Mouse (Mus musculus) MEL-GATA-1-ER (cell line): Measurements from ENCODE around the gene Dnajc1.

Experiments used
- DNase-seq: peaks from one replicate; pipeline ENCODE4 v3.0.0-alpha.2; 2012; ENCODE audit warnings: low read depth; ENCODE audit errors: extremely low read depth

Gene Dnajc1

DNA sequence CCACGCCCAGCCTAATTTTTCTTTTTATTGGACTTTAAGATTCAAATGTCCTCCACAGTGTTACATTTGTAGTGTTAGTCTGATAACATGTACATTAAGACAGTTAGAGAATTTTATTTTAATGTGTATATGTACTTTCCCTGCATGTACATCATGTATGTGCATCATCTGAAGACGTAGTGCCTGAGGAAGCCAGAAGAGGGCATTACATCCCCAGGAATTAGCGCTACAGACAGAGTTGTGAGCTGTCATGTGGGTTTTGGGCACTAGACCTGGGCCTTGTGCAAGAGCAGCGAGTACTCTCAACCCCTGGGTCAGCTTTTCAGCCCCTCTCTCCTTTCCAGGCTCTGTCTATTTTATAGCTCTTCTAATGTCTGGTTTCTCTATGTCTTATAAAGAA, 189.7 kb downstream of the Dnajc1 start:
- no peak for DNase-seq

DNA sequence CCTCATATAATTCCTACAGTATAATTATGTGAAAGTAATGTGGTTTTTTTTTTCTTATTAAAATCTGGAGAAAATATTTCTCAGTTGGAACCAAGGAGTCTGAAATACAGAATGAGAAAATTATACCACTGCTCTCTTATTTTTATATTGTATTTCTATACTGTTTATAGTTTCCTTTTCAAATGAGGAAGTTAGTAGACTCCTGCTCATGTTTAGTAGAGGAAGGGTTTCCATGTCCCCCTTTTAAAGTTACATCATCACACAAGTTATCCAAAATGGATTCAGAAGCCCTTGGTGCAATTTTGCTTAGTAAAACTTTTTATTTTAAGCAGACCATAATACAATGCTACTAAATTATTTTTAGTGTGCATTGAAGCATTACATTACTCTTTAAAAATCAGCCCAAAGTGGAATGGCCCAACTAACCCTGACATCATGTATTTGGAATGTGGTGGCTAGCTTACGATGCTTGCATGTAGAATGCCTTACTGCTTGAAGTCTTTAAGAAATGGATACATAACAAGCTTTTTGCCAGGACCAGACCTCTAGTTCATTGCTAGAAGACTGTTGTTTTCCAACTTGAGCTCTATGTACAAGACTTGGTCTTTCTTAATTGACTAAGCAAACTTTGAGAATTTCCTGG, 190.7 kb downstream of the Dnajc1 start:
- DNase-seq: no peak

DNA sequence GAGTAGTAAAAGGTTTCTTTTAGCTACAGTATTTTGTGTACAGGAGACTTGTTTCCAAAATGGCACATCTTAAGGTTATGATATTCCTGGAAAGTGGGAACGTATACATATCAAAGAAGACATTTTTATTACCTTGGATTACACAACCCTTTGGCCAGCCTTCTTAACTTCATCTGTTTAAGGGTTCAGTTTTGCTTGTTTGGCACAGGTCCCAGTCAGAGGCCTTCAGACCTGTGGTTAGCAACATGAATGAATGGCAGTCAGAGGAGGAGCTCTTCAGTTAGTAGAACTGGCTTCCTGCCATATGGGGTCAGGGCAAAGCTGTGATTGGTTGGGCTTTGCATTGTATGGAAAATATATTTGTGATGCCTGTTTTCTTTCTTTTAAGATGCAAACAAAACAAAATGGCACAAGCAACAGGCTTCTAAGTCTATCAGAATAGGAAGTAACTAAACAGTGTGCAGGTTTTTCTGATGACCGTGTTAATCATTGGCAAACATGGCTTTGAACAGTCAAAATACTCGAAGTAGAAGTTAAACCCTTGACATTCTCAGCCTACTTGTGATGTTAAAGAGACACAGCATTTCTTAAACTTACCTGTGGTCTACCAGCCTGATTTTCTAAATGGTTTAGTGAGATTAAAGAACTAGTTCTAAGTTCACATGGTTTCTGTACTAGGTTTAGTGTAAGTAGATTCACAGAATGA, 196.8 kb downstream of the Dnajc1 start:
- peak; percentile 16 for DNase-seq

DNA sequence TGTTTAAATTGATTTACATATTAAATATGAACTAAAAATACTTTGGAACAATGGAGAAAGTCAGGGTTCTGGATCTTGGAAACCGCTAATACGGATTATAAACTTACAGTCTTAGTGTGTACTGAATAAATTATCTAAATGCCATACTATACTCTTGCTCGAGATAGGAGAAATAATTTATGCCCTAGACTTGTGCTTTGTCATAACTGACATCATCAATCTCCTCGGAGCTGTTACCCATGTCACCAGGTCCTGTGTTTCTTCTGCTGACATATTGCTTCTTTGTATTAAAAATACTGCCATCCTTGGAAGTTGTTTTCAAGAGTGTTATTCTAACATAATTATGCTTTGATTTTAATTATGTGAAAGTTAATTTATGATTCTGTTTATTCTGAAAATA, 197.3 kb downstream of the Dnajc1 start:
- no peak for DNase-seq

DNA sequence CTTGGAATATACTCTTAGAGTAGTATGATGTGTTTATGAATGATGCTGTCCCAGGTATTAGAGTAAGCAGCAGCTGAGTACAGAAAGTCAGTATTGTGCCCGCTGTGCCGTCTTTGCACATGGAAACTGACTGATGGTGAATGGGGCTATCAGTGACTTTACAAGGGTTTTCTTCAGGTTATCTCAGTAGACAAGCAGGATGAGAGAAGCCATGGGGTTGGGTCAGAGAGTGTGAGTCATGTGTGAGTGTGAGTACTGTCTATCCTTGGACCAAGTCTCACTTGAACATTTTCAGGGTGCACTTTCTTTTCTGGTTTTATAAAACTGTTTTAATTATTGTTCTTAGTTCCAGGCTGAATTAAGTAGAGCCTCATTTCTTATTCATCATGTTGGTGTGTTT, 204.3 kb downstream of the Dnajc1 start:
- DNase-seq: no peak

DNA sequence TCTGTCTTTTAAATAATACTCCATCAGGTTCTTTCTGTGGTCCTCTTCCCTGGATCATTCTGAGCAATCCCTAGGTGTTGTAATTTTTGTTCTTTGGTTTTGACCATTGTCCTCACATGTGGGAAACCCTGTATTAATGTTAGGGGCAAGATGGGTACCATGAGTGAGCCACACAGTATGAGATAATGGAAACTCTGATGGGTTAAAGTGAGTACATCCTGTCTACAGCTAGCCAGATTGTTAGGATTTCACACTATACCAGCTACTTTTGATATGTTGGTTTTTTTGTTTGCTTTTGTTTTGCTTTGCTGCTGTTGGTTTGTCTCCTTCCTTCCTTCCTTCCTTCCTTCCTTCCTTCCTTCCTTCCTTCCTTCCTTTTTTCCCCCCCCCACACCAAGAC, 209.6 kb downstream of the Dnajc1 start:
- no peak for DNase-seq

DNA sequence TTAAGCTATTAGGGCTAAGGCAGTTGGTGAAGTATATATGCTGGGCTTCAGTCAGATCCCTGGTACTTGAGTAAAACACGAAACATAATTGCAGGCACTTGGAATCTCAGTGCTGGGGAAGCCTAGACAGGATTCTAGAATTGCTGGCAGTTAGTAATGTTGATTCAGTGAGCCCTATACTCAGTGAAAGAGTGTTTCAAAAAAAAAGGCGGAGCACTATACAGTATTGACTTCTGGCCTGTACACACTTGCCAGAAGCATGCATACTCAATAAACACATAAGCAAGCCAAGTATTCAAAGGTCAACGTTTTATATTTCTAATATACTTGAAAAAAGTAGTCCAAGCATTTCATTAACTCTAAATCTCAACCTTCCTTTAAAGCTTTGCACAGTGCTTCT, 211.0 kb downstream of the Dnajc1 start:
- DNase-seq: no peak

DNA sequence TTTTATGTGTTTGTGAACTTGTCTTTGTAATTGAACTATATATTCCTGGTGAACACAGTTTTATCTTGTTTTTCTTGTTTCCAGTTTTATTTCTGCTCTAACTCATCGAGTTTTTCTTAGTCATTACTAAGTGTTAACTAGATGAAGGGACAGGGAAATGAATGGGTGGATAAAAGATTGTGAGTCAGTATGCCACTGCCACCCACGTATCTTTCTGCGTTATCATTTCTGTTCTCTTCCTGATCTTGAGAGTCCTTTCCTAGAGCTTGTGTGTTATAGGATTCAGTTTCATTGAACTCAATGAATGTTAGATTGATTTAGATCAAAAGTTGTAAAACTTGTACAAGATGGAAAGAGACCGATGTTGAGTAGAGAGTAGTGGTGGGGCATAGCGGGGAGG, 212.3 kb downstream of the Dnajc1 start:
- no peak for DNase-seq

DNA sequence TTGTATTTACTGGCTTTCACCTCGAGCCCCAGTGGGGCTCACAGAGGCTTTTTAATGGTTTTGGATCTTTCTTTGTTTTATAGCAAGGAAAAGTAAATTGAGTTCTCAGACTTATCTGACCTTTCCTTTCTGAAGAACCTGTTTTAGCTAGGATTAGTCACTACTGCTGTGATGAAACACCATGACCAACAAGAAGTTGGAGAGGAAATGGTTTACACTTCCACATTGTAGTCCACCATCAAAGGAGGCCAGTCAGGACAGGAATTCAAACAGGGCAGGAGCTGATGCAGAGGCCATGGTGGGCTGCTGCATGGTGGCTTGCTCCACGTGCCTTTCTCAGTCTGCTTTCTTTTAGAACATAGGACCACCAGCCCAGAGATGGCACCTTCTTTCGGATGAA, 216.4 kb downstream of the Dnajc1 start:
- DNase-seq: no peak

DNA sequence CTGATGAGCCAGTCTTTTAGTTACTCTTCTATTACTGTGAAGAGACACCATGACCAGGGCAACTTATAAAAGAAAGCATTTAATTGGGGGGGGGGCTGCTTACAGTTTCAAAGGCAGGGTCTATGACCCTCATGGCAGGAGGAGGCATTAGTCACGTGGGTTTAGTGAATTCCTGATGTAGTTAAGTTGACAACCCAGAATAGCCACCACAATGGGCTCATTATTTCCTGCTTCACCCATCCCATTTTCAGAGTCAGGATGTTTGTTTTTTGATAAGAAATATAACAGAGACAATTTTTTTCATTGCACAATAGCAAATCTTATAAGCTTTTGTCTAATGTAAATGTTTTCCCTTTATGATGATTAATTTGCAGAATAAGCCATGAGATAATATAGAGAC, 217.4 kb downstream of the Dnajc1 start:
- DNase-seq: no peak

DNA sequence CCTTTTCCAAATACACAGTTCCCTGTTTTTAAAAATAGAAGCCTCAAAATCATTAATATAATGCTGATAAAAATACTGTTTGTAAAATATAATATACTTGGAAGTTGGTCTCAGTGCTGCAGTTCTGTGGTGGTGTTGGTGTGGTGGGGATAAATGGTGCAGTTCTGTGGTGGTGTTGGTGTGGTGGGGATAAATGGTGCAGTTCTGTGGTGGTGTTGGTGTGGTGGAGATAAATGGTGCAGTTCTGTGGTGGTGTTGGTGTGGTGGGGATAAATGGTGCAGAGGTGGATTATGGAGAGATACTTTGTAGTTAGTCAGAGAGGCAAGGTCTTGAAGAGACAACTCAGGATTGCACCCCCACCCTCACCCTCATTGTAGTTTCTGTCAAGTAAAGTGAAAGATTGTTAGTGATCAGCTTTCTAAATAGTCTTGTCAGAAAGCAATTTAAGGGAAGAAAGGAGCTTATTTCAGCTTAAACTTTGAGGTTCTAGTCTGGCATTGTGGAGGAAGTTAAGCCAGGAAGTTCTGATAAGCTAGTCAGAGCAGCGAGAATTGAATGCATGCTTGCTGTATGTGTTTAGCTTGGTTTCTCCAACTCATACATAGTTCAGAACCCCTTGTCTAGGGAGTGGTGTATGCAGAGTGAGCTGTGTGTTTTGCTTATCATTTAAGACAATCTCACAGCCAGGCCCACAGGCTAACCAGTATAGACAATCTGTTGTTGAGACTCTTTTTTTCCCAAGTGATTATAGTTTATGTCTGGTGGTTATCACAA, 223.3 kb downstream of the Dnajc1 start:
- peak; percentile 56 for DNase-seq

DNA sequence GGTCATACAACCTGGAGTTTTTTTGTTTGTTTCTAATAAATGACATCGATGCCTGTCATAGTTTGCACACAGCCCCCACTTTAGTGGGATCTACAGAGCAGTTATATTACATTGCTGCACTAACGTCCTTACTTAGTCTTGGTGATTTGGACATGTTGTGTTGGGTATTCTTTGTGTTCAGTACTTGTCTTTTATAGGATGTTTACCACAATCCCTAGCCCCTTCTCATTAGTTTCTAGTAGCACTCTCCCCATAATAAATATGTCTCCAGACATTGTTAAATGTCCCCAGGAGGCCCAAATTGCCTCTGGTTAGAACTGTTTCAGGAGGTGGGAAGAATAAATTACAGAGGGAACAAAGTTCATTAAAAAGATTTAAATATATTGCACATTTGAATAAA, 227.1 kb downstream of the Dnajc1 start:
- no peak for DNase-seq

DNA sequence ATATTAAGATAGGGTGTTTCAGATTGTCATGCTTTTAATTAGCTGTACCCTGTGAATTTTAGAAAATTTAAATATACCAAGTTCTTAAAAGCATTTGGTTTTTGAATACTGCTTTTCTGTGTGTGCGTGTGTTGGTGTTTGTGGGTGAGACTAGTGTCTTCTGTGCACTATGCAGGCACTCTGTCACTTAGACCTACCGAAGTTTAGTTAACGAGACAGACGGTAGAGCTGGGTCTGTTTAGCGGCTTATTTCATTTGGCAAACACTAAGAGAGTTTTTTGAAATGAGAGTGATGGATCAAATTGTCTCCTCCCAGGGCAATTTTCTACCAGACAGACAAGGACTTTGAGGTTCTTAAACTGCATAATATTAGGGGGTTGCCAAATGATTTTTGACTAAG, 231.6 kb downstream of the Dnajc1 start:
- no peak for DNase-seq

DNA sequence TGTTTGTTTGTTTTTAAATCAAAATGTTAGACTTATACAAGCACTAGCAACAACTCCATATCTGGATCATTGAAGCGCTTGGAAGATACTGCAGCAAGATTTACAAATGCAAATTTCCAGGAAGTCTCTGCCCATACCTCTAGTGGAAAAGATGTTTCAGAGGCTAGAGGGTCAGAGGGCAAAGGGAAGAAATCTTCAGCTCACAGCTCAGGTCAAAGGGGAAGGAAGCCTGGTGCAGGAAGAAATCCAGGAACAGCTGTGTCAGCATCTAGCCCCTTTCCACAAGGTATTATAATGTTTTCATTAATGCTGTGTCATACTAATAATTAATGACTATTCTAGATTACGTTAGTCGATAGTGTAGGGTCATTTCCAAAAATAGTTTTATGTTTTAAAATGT, 233.2 kb downstream of the Dnajc1 start:
- no peak for DNase-seq

DNA sequence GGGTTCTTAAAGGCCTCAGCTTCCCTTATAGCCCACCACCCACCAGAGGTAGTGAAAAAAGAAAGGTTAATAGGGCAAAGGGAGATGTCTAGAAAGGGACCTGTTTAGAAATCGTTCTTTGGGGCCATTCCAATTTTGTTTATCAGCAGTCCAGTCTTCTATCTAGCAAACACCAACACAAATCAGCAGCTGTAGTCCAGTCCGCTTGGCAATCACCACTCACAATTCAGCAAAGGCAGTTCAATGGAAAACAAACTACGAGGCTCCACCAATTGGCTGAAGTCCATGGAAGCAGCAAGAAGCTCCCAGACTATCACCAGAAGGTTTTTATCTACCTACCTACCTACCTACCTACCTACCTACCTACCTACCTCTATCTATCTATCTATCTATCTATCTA, 236.5 kb downstream of the Dnajc1 start:
- no peak for DNase-seq
